ENCODE assay signal across 28 mouse cellular contexts in the genomic region with DNA sequence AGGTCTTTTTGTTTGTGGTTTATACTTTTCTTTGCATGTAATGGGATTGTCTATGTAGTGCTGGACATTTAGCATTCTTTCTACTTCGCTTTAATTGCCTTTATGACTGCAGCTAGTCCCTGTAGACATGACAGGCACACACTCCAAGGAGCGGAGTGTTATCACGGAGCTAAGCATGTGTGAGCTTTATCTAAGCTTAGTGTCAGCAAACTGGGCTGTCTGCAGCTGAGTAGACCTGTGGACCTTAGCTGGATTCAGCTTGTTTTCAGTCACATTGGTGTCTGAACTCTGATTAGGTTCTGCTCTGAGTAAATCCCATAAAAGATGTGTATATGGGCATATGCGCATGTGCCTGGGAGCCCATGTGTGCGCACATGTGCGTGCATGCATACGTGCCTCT.
"Had no signal": no experiment of that assay in that cellular context is flagged by ENCODE, and none has a peak within 500 bp of the region (broad histone marks: within the 10 kb centered on the region; RNA-seq: fewer than 3 reads in every experiment).

No protein-coding gene starts in this region.

- DNase-seq: gastrocnemius, adult 2 months; gastrocnemius, postnatal 10 days; gastrocnemius, postnatal 25 days; heart, adult 2 months; heart, postnatal 14 days; heart, postnatal 4 days; kidney, adult 11 months; kidney, adult 2 months; kidney, adult 9 months; kidney, postnatal 14 days; kidney, postnatal 36 days; layer of hippocampus, adult 9-11 months; liver; liver, embryonic 13.5 days had no signal

- H3K4me3 ChIP-seq: gastrocnemius, adult 2 months; heart, adult 2 months; heart, embryonic 13.5 days; heart, embryonic 15.5 days; hindbrain, embryonic 10.5 days; hindbrain, embryonic 12.5 days; kidney, embryonic 15.5 days; left cerebral cortex, adult 2 months; limb, embryonic 10.5 days; limb, embryonic 12.5 days; liver, embryonic 13.5 days had no signal

- H3K27me3 ChIP-seq: heart, embryonic 15.5 days; hindbrain, embryonic 12.5 days; kidney, embryonic 15.5 days; limb, embryonic 12.5 days; liver, embryonic 13.5 days had no signal

- H3K4me1 ChIP-seq: heart, embryonic 15.5 days; limb, embryonic 10.5 days; limb, embryonic 12.5 days; liver, embryonic 13.5 days had no signal

- H3K4me2 ChIP-seq: heart, embryonic 11.5 days; heart, embryonic 13.5 days; heart, embryonic 15.5 days; hindbrain, embryonic 12.5 days; hindbrain, embryonic 14.5 days; kidney, embryonic 15.5 days; limb, embryonic 12.5 days; liver, embryonic 11.5 days; liver, embryonic 13.5 days had no signal

- H3K9me3 ChIP-seq: heart, embryonic 13.5 days; heart, embryonic 15.5 days; hindbrain, embryonic 10.5 days; hindbrain, embryonic 12.5 days; kidney, embryonic 15.5 days; limb, embryonic 10.5 days; limb, embryonic 12.5 days; liver, embryonic 13.5 days had no signal

- H3K36me3 ChIP-seq: heart, embryonic 13.5 days; heart, embryonic 15.5 days; hindbrain, embryonic 10.5 days; hindbrain, embryonic 12.5 days; kidney, embryonic 15.5 days; limb, embryonic 10.5 days; limb, embryonic 12.5 days; liver, embryonic 13.5 days had no signal

- H3K27ac ChIP-seq: gastrocnemius, adult 2 months; heart, adult 2 months; heart, embryonic 13.5 days; heart, embryonic 15.5 days; hindbrain, embryonic 10.5 days; hindbrain, embryonic 12.5 days; hindbrain, embryonic 14.5 days; kidney, embryonic 15.5 days; kidney, postnatal 0 days; left cerebral cortex, adult 2 months; limb, embryonic 10.5 days; limb, embryonic 12.5 days; liver, embryonic 13.5 days had no signal

- H3K9ac ChIP-seq: heart, embryonic 13.5 days; heart, embryonic 15.5 days; hindbrain, embryonic 12.5 days; hindbrain, embryonic 14.5 days; kidney, embryonic 15.5 days; limb, embryonic 12.5 days; liver, embryonic 13.5 days had no signal

- ATAC-seq: hindbrain, embryonic 16.5 days; inflammation-experienced regulatory T-cells, adult 6 months had no signal
